Mouse (Mus musculus): Measurements from ENCODE around the gene Slc2a6. TPM values are rescaled to one million over a fixed set of nuclear protein-coding genes. Genes with fewer than 3 reads are reported as not detected.

Slc2a6 gene
- total RNA-seq (2021): 10 to 100 TPM; 31.7 to 34.6 TPM
- long read RNA-seq, transcript Slc2a6-201 (10 exons, 2,138 nt): major isoform, 33 of 56 reads
- long read RNA-seq, partial matches to known transcripts: 8 of 56 reads
- long read RNA-seq, other reads (novel, unspliced or antisense): 13 of 56 reads

DNA sequence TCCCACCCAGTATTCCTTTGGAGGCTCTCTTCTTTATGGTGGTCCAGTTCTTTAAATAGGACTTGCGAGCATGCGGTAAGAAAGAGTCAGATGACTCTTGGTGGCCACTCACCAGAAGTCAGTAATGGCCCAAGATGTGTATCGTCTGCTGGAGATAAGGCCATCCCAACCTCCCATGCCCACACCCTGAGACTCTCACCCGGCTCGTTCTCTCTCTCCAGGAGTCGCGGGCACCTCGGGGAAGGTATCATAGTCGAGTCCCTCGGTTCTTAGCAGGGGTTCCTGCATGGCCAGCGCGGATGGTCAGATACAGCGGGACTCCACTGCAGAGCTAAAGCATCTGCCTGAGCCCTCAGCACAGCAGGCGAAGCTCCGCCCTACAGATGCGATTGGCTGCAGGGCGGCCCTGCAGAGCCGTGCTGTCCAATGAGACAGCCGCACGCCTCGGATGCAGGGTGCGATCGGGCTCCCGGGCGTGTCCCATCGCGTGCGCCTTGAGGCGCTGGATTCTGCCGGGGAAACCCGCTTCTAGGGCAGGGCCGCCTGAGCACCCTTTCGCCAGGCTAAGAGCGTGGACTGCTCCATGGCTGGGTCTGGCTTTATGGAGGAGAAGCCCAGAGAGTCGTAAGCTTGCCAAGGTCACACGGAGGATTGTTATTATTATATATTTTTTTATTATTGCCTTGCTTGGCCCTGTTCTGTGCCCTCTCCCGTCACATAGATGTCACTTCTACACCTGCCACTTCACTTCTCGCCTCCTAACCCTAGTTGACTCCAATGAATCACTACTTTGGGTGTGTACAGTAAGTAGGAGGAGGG is at the start of gene Slc2a6:
Gene Slc2a6 (minus strand): TSS at position 381 of the 819 bp plus-strand sequence.
- peak; percentile 90 to 93 for DNase-seq (ENCODE audit: low spot score in 2 of 2)

DNA sequence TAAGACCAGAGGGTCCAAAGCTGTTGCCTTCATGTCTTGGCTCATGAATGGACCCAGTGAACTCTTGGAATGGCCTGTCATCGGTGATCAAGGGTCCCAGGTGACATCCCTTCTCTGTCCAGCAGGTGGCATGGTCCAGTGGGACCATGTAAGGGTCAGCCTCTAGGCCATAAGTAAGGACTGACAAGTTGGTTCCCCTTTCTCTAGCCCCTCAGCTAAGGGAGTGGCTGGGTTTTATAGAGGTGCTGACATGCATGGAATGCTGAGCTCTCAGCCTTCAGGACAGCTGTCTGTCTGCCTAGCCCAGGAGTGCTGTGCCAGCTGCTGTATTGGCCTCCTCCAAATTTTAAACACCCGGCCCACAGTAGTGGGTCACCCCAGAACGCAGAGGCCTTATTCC is 47.7 kb upstream of the Slc2a6 start:
- DNase-seq (ENCODE audit: low spot score in 2 of 2): no peak

DNA sequence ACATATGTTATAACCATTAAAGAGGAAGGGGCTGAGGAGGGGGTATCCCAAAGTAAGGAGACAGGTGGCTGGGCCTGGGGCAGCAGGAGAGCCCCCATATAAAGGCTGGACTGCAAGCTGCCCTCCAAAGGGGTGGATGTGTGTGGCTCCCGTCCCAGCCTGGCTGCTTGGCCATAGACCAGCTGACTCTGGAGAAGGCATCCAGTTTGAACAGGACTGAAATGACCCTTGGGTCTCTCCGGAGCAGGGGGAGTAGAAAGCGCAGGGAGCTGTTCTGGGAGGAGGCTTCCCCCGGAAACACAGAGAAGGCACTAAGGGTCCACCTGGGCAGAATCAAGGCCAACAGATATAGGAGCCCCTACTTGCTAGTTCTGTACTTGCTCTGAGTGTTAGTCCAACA is 47.0 kb upstream of the Slc2a6 start:
- DNase-seq (ENCODE audit: low spot score in 2 of 2): no peak

DNA sequence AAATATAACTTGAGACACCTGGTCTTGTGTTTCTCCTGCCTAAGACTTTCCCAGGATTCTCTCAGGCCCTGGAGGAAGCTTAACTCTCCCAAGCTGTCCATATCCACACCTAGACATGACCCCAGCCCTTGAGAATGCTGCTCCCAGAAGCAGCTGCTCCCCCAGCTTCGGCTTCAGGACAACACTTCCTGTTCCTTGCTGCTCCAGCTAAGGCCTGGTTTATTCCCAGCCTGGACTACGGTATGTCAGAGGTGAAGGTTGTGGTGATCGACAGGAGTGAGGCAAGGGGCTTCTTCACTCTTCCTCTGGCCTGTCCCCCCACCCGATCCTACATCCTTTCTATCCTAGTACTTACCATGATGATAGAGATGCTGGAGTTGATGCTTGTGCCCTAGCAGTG is 45.6 kb upstream of the Slc2a6 start:
- DNase-seq (ENCODE audit: low spot score in 2 of 2): no peak

DNA sequence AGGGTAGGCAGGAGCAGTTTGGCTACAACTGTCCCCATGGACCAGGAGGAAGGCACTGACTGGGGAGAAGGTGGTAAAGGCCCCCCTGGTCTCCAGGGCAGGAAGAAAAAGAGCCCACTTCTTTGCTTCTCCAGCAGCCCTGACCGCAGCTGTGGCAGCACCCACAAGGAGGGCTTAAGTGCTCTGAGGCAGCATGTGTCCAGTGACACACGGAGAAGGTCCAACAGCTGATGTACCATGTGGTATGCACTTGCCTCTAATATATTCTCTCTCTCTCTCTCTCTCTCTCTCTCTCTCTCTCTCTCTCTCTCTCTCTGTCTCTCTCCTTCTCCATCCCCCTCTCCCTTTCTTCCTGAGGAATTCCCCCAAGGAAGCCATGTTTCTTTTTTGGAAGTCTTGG is 44.2 kb upstream of the Slc2a6 start, which contains the start of gene Mymk:
Gene Mymk (minus strand): TSS at position 202 of the 400 bp plus-strand sequence.
- no peak for DNase-seq (ENCODE audit: low spot score in 2 of 2)

DNA sequence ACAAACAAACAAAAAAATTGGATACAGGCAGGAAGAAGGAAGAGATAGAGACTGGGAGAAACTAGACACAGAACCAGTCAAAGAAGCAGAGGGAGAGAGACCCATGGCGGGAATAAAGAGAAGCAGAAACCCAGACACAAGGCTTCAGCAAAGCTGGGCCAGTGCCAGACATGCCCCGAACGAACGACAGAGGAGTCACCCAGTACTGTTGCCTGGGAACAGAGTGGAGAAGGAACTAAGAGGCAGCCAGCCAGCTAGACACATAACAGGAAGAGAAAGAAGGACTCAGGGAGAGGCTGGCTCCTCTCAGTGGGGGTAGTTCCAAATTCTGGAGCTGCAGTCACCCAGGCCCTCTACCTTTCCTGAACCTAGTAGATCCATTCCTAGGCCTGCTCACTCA is 43.3 kb upstream of the Slc2a6 start:
- DNase-seq (ENCODE audit: low spot score in 2 of 2): peak; percentile 81 to 91

DNA sequence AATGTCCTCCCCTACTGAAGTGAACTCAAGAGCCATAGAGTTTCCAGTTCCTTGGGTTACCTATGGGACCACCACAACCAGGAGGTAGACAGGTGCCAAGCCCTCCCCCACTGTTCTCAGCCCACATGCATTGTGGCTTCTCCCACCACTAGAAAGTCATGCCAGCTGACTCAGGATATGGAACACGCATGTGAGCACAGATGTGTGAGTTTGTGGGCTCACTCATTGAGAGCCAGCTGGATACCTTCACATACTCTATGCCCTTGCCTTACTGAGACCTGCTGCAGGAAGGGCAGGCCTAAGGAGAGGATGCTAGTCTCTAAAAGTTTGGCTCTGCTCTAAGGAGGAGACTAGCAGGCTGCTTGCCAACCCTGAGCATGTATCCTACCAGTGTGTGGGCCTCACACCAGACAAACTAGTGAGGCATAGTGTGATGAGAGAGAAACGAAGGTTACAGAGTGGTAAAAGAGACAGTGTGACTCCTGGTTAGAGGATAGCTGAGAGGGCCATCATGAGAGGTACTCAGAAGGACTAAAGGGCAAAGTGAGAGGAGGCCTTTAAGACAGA is 42.5 kb upstream of the Slc2a6 start:
- DNase-seq (ENCODE audit: low spot score in 2 of 2): peak in 1 of 2 experiments; percentile 45

DNA sequence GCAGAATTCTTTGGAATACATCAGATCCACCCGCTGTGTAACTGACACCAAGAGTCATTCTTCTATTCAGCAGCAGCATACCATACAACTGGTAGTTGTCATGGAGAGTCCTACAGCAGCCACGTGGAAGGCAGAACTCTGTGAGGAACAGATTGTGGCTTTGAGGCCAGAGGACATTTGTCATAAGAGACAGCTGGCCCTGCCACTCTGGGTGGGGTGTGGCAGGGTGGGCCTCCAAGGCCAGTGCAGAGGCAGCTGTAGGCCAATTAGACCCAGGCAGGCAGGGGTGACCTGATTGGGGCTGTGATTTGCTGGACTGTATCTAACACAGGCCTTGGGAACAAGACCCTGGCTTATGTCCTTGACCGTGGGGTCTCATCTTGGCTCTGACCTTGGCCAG is 41.8 kb upstream of the Slc2a6 start:
- no peak for DNase-seq (ENCODE audit: low spot score in 2 of 2)

DNA sequence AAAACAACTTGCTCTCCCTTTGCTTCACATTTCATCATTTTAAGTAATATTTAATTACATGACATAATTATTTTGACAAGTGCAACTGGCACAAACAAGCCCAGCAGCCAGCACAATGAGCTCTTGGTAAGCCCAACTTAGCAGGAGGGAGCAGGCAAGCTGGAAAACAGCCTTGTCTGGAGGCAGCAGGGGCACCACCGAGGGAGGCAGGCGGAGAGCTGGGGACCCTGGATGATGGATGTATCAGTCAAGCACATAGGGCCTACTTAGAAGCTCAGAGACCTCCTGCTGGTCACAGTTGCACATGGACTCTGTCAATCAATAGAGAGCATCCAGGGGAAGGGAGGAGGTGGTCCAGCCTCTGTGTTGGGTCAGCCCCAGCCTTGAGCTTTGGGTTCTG is 40.2 kb upstream of the Slc2a6 start:
- no peak for DNase-seq (ENCODE audit: low spot score in 2 of 2)

DNA sequence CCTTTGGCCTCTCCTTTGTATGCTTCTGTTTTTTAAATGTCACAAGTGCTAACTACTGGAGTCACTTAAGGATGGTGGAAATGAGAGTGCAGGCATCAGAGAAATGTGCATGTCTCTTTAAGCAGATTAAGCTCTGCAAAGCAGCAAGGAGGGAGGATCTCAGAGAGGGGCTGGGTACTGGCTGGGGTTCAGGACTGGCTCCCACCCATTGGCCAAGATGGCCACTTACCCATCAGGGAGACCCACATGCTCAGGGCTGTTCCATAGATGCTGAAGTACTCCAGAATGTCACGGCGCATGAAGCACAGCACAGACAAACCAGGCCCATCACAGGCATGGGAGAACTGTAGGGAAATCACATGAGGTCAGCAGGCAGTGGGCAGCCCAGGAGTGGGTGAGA is 39.3 kb upstream of the Slc2a6 start:
- no peak for DNase-seq (ENCODE audit: low spot score in 2 of 2)

DNA sequence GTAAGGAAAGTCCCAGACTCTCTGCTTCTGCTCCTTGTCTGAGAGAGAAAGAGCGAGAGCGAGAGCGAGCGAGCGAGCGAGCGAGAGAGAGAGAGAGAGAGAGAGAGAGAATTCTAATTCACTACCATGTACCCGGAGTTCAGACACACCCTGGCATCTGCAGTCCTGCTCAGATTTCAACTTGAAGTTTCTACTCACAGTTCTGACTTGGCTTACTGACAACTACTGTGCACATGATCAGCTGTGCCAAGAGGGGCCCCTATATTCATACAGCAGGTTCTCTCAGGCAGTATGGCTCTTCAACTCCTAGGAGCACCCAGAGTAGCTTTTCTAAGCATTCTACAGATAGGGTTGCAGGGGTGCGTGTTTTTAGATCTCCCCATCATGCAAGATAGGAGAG is 31.4 kb upstream of the Slc2a6 start:
- DNase-seq (ENCODE audit: low spot score in 2 of 2): no peak

DNA sequence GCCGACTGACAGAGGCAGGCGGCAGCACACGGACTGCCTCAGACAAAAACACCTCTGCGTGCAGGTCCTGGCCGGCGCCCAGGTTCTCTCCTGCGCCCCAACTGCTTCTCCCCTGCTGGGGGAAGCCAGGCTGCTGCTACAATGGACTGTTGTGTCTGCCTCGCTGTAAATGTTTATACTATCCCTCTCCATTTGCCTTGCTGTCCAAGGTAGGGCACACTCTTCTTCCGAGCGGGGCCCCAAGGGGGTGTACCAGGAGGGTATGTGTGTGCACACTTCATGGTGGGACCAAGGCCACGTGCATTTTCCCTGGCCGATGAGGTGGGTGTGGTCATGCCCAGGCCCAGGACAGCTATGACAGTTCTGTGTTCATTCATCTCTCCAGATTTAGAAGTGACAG is 31.0 kb upstream of the Slc2a6 start:
- no peak for DNase-seq (ENCODE audit: low spot score in 2 of 2)

DNA sequence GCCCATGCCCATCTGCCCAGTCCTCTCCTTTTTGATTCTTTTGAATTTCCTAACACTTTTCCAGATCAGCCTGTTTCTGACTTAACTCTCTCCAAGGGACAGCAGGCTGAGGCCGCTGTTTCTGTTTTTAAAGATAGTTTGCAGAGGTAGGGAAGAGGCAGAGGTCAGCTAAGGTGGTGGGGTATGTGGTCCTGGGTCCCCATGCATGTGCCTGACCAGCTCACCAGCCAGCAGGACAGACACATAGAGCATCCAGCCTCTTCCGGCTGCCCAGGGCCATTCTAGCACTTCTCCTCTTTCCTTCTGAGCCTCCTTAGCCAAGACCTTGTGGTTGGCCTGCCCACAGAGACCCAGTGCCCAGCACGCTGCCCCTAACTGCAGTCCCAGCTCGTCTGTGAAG is 30.5 kb upstream of the Slc2a6 start:
- DNase-seq (ENCODE audit: low spot score in 2 of 2): no peak

DNA sequence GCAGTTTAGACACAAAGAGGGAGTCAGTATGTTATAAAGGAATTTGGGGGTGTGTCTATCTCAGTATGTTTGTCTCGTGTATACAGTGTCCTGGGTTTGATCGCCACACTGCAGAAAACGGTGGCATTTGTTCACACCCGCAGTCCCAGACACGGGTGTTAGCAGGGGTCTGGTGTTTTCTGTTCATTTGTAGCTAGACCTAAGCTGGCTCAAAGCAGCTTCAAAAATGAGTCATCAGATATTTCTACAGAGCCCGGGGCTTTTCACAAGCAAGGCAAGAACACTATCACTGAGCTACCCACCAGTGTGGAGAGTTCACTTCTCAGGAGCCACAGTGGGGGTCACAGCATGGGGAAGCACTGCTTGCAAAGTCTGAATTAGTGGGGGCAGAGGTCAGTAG is 21.6 kb upstream of the Slc2a6 start:
- DNase-seq (ENCODE audit: low spot score in 2 of 2): no peak

DNA sequence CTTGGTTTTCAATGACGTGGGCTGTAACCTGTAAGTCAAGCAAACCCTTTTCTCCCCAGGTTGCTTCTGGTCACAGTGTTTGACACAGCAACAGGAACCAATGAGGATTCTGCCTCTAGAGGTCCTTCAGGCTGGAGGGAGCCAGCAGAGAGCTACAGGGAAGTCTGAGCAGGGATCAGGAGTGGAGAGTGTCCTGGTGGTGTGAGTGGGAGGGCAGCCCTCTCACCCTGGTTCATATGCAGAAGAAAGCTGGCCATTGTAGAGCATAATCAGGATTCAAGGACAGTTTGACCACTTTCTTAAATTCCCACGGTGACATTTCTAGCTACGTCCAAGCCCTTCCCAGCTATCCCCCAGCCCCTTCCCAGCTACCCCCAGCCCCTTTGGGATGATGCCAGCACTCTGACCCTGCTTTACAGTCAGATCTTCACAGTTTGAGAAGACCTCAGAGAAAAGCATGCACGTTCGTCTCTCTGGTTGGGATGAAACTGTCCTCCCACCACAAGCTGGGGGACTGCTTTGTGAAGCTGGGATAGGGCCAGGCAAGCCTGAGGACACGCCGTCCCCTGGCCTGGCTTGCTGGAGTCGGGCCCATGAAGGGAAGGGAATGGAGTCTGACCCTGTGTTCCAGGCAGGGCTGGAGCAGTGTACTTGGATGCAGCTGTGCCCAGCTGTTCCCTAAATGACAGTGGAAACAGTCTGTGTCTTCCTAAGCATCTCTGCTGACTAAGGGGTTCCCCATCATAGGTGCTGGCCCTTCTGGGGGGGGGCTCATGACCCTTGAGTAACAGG is 18.4 kb upstream of the Slc2a6 start:
- no peak for DNase-seq (ENCODE audit: low spot score in 2 of 2)

DNA sequence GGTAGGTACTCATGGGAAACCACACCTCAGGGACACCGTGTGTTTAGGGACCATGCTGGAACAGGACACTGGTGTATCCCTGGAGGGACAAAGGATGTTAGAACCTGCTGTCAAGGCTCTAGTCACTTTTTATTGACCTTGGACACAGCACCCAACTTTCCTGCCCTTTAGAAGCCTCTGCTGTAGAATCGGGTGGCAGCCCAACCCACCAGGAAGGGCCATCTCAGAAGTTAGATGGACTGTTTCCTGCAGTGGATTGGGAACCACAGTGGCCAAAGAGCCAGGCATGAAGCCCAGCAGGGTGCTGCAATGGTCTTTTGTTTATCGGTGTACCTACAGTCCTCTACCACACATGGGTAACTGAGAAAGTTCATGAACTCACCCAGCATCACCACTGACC is 16.8 kb upstream of the Slc2a6 start:
- no peak for DNase-seq (ENCODE audit: low spot score in 2 of 2)

DNA sequence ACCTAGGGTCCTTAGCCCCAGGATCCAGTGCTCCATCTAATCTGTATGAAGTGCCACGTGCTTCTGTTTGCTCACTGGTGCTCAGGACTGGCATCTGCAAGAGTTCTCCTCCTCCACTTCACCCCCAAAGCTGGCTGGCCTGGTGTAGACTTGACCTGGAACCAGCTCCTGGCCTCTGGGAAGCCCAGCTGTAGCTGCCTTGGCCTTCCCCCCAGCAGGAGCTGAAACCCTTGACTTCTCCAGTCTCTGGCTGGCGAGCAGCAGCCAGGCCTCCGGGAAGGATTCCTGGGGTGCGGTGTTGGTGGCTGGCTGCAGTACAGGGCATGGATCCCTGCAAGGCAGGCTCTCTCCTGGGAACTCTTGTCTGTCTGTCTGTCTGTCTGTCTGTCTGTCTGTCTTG is 16.4 kb upstream of the Slc2a6 start:
- no peak for DNase-seq (ENCODE audit: low spot score in 2 of 2)

DNA sequence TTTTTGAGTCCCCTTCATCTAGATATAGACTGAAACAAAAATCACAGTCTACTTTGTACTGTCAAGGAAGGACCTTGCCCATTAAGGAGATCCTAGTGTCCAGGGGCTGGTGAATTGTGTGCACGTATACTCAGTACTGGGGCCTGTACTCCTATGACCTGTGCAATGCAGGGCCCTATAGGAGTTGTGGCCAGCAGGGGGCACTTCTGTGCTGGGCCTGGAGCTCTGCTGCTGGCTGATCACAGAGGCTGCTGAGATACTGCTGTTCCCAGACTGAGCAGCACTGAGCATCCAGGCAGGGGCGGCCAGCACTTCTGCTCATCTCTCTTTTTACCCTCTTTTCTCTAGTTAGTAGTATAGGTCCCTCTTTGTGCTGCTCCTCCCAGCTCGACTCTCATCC is 15.7 kb upstream of the Slc2a6 start:
- peak; percentile 84 to 96 for DNase-seq (ENCODE audit: low spot score in 2 of 2)

DNA sequence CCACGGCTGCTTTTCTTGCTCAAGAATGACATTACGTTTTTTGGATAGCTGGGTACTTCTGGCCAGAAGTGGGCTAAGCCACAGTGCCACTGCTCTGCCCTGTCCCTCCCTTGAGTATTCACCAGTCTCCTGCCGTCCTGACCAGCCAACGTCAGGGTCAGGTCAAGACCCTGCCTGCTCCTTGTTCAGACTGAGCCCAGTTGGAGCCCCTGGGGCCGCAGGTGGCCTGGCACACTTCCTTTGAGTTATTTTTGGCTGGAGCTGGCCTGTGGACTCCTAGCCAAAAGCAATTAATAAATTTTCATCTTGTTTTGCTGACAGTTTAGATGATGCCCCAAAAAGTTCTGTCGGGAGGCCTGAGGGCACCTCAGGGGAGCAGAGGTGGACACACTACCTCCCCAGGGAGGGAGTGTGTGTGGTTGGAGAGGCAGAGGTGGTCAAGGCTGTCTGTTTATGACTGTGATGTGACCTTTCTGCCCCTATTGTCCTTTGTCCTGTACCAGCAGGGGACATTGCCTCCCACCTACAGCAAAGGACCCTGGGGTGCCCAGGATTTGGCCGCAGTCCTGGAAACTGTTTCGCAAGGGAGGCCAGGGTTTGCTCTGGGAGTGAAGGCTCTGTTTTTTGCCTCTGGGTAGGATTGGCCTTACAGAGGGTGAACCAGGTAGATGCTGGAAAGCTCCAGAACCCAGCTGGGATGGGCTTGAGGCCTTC is 14.5 kb upstream of the Slc2a6 start:
- DNase-seq (ENCODE audit: low spot score in 2 of 2): no peak

DNA sequence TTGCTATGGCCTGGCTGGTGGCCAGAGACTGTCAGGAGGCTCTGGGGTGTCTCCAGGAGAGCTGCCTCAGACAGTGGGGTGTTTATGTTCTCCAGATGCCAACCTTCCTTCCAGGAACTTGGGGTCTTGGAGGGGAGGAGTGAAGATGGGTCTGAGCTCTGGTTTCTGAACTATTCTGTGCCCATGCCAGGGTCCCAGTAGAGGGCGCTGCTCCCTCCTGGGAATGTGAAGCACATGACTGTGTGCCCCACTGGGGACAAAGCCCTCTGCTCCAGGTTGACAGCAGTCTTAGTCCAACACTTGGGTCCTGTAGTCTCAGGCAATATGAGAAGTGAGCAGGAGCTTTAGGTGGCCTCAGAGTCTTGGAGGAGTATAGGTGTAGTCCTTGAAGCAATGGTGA is 11.5 kb upstream of the Slc2a6 start:
- no peak for DNase-seq (ENCODE audit: low spot score in 2 of 2)

DNA sequence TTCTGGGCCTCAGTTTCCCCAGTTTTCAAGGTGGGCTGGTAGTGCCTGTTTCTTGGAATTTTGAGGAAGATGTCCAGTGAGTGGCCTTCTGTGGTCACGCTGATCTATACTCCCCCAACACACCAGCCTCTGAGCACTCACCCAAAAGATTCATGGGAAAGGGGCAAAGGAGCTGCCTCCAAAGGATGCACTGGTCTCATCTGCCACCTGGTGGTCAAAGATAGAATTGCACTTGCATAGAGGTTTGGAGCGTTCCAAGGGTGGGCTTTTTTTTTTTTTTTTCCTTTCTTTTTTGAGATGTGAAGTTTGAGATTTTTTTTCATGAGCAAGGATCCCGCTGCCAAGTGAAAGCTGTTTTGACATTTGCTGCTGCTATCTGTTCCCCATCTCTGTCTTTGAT is 10.8 kb upstream of the Slc2a6 start:
- DNase-seq (ENCODE audit: low spot score in 2 of 2): peak in 1 of 2 experiments; percentile 85
